Mouse (Mus musculus): Measurements from ENCODE around the gene Gm49384.
"Not testable (repeated sequence)": the region's sequence is repeated elsewhere in the genome, so short reads cannot be mapped to it uniquely, and the experiment has no call there.

Gm49384 gene

DNA sequence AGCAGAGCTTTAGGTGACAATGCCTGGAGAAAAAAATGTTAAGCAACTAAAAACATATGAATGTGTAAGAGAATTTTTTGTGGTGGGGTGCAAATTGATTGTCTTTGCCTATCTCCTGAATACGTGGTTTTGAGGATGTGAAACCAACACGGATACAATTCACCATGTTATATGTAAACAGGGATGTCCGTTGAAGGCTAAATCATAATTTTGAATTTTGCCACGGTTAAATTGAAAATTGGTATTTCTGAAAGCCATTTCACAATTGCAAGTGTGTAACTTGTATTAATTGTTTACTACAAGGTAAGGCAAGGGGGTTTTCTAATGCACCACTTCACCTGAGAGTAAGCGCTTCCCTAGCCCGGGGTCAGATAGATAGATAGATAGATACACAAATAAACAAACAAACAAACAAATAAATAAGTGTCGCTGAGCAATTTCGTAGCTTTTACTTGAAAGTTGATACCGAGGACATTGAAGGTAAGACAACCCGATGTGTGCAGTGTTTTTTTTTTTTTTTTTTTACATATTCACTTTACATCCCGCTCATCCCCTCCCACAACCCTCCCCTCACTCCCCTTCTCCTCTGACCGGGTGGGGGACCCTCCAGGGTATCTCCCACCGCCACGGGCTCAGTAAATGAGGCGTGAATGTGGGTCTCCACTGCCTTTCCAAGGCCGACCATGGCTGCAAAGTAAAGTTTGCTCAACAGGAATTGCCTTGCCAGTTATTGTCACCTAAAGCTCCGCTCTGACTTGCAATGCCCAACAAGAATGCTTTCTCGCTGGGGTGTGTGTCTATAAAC, 36.2 kb downstream of the Gm49384 start:
- no peak for DNase-seq (ENCODE audit: low spot score in 2 of 2)

DNA sequence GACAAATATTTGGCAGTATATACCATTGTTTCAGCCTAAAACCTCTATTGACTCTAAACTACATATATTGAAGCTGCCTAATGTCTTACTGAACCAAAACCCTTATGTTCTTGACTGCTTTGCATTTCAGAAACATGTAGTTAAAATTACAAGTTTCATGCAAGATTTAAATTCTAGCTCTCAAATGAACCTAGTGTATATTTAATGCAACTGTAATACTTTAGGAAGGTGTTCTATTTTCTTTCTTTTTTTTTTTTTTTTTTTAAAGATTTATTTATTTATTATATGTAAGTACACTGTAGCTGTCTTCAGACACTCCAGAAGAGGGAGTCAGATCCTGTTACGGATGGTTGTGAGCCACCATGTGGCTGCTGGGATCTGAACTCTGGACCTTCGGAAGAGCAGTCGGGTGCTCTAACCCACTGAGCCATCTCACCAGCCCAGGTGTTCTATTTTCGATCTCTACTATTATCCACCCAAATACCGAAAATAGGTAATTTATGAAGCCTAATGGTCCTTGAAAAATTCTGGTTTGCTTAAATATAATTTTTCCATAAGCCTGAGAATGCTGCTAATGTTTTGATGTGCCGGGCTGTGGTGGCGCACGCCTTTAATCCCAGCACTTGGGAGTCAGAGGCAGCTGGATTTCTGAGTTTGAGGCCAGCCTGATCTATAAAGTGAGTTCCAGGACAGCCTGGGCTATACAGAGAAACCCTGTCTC, 37.0 kb downstream of the Gm49384 start:
- DNase-seq (ENCODE audit: low spot score in 2 of 2) = not testable (repeated sequence)

DNA sequence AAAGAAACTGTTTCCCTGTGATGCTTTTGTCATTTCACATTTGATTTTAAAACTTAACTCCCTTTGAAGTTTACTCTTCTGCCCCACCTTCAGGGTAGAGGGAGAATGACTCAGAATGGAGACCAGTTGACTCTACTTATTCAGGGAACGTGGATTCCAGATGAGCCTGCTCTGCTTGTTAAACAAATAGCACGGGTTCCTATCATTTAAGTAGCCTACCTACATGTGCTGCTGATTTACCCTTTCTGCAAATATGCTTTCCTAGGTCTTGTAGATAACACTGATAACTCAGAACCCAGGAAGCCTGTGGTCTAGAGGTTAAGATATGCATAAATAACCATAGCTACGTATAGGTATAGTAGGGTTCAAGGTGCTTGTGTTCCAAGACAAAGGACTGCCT, 39.2 kb downstream of the Gm49384 start:
- DNase-seq (ENCODE audit: low spot score in 2 of 2) = no peak

DNA sequence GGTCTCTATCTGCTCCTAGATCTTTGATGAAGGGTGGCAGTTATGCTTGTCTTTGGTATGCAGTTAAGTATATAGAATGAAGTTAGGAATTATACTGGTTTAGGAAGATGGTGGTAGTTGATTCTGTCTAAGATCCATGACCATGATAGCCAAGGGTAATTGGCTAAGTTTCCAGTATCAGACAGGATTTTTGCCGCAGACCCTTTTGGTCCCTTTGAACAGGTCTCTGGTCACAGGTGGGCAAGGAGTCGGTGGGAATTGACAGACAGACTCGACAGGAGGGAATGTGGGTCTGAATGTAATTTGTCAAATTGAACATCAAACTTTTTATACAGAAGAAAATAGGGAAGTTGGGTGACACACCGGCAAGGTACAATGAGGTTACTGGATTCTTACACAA, 40.5 kb downstream of the Gm49384 start:
- DNase-seq (ENCODE audit: low spot score in 2 of 2) = not testable (repeated sequence)

DNA sequence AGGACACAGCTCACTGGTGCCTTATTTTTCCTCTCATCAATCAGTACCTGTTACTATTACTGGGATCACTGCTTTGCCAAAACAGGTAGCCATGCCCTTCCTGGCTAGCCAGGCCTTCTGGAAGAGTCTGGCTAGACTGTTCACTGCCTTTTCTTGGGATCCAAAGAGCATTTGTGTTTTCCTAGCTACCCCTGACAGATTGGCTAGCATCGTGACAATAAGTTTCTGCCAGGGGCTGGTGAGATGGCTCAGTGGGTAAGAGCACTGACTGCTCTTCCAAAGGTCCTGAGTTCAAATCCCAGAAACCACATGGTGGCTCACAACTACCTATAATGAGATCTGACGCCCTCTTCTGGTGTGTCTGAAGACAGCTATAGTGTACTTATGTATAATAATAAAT, 43.4 kb downstream of the Gm49384 start:
- DNase-seq (ENCODE audit: low spot score in 2 of 2) = not testable (repeated sequence)

DNA sequence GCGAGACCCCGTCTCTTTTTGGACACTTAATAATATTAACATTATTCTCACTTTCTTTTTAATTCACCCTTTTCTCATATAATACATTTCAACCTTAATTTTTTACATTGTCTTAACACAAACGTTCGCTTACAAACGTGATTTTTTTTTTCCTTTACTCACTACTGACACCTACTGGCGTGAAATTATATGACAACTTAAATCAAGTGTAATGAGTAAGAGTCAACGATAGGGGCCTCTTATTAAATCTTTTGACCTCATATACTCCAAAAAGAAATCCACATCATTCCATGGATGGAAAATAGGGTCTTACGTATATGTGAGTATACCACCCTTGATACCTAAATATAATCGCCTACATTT, 44.5 kb downstream of the Gm49384 start:
- DNase-seq (ENCODE audit: low spot score in 2 of 2) = no peak

DNA sequence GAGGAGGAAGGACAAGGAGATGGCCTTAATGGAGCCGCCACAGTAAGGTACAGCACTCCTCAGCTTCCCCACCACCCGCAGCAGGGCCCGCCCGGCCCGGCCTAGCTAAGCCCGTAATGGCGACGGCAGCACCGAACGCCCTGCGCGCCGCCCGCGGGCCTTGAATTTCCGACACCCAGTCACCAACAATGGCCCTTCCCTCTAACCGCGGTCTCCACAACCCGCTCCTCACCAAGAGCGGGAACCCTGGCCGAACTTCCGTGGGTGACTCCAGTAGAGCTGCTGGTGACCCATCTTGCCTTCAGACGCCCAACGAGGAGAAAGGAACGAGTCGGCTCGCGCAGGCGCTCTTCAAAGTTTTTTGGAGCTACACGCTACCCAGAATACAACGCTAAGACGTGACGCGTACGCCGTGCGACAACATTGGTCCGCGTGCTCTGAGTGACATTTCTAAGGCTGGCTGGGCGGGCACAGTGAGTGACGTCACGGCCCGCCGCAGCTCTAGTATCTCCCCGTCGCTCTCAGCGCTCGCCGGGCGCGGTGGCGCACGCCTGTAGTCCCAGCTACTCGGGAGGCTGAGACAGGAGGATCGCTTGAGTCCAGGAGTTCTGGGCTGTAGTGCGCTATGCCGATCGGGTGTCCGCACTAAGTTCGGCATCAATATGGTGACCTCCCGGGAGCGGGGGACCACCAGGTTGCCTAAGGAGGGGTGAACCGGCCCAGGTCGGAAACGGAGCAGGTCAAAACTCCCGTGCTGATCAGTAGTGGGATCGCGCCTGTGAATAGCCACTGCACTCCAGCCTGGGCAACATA, 45.1 kb downstream of the Gm49384 start, which contains the start of gene Rps29:
TSS of gene Rps29 (minus strand) at position 422 of the 813 bp plus-strand sequence.
- peak; percentile 97 for DNase-seq (ENCODE audit: low spot score in 2 of 2)

DNA sequence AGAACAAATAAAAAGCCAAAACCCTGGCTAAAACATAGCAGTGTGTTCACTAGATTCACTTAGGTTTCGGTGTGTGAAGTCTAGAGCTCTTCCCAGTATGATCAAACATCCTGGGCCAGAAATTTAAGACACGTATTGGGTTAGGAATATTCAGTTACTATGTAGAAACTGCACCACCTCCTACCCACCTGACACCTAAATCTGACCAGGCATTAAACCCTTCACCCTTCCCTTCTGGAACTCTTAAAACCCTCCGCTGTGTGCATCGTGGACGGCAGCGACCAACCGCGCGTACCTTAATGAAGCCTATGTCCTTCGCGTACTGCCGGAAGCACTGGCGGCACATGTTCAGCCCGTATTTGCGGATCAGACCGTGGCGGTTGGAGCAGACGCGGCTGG, 45.7 kb downstream of the Gm49384 start:
- DNase-seq (ENCODE audit: low spot score in 2 of 2) = no peak

DNA sequence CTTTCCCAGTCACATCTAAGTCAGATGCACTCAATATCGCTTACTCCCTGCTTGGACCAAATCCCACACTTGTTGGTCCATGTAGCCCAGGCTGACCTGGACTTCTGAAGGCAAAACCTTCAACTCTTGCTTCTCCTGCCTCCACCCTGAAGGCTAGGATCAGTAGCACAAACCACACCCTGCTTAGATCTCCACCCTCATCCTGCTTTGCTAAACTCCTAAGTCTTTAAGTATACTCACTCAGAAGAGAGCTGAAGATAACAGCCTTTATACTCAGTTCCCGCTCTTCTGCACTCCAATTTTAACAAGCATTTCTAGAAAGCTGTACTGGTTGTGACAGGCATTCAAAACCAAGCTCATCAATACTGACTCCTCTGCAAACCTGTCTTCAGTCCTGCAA, 47.0 kb downstream of the Gm49384 start:
- no peak for DNase-seq (ENCODE audit: low spot score in 2 of 2)

DNA sequence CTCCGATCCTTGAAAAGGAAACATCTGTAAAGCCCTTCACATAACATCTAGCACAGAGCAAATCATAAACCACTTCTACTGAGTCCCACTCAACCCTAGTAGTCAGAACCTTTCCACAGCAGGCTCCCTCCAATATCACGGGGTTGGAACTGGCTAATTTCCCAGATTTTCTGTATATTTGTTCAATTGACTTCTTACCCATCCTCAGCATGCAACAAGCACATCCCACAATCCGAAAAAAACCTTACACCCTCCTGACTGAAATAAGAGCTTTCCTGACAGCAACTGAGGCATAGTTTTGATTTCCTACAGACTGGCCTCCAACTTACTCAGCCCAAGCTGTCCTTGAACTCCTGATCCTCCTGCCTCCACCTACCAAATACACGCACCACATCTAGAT, 47.6 kb downstream of the Gm49384 start:
- no peak for DNase-seq (ENCODE audit: low spot score in 2 of 2)

DNA sequence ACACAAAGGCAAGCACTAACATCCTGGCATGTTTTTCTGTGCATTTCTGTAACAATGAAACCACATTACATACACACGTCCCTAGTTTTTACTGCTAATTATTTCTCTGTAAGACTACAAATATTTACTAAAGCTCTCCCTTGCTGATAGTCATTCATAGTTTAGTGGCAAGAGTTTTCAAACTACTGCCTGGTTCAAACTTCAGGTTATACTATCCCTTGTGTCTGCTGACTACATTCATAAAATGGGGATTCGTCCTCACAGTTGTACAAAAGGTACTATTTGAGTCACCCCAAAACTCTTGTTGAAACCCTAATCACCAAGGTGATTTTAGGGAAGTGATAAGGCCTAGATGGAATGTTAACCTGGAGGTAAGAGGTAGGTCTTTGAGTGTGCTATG, 48.1 kb downstream of the Gm49384 start:
- DNase-seq (ENCODE audit: low spot score in 2 of 2) = no peak

DNA sequence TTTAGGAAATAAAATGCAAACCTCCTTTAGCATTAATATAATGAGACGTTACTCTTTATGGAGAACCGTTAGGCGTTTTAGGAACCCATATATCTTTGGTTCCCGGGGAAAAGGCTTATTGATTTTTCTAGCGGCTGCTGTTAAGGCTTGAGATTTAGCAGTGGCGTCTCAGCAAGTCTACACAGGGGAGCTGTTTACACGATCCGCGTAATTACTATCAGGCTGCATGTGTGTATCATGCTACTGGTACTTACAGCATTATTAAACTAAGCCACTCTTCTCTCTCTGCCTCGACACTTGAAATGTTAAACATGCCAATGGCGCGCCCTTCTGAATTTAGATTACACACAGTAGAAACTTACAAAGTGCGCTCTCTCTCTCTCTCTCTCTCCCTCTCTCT, 54.0 kb downstream of the Gm49384 start:
- no peak for DNase-seq (ENCODE audit: low spot score in 2 of 2)

DNA sequence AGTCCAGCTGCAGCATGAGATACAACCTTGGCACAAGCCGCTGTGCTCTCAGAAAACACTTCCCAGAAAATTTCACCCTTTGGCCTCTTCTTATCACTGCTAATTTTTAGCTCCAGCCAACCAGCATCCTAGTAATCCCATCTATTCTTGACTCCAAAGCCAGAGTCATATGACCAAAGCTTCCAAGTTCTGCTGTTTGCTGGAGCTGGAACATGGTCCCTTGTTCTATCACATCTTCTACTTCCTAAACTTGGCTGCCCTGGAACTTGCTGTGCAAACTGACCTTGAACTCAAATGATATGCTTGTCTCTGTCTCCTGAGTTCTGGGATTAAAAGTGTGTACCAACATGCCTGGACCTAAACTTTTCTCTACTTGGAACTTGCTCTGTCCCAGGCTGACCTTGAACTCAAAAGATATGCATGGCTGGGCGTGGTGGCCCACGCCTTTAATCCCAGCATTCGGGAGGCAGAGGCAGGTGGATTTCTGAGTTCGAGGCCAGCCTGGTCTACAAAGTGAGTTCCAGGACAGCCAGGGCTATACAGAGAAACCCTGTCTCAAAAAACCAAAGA, 56.8 kb downstream of the Gm49384 start:
- DNase-seq (ENCODE audit: low spot score in 2 of 2) = no peak

DNA sequence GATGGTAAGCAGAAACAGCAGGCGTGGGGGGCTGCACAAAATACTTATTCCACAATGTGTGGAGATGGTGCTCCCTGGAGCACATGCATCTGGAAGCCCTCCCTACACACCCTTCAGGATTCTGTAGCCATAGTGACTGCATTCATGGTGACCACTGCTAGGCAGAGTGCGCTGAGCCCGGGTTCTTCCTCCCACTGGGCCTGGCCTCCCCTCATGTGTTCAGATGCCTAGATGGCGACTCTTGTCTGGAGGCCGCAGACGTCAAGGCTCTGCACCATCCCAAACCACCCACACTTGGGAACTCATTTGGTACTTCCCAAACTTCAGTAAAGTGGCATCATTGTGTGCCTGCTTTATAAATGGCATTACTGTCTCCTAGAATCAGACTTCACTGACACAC, 60.6 kb downstream of the Gm49384 start:
- DNase-seq (ENCODE audit: low spot score in 2 of 2) = no peak

DNA sequence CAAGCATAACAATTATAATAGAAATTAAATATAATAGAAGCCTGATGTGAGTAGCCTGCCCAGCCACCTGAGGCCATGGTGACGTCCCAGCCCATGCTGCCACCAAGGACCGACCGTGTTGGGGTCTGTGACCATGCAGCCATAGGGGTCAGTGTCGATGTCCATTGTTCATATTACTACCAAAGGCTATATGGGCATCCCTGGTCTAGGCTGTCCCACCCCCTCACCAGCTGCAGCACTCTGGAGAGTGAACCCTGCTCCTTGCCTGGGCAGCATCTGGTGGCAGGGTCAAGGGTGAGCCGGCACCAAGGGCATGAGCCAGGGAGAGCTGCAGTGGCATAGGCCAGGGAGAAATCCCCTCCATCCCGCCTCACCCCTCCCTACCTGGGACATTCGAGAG, 64.2 kb downstream of the Gm49384 start:
- DNase-seq (ENCODE audit: low spot score in 2 of 2) = no peak
